Mouse (Mus musculus) MEL (cell line): ENCODE measurements around the gene Olfr1206. TPM values are rescaled to one million over a fixed set of nuclear protein-coding genes. Genes with fewer than 3 reads are reported as not detected.

Experiments used
- DNase-seq: peaks from one replicate; pipeline ENCODE4 v3.0.0; 2011; ENCODE audit warnings: low read depth, low spot score
- H3K27ac ChIP-seq: 2 replicates; pipeline ENCODE4 v1.5.1; 2012; ENCODE audit warnings: low read depth, mild to moderate bottlenecking, control low read depth, low read length, moderate library complexity; ENCODE audit not compliant: control insufficient read depth
- H3K27me3 ChIP-seq, 2 experiments: fragments of 150-350 bp in 1 of 2; sonication (generic) in 1 of 2; 2 replicates each; pipeline ENCODE4 v1.6.1; 2012; ENCODE audit warnings: low read length in 2 of 2, mild to moderate bottlenecking in 2 of 2, improper control_type of control experiment in 1 of 2, moderate library complexity in 1 of 2; ENCODE audit not compliant: insufficient read depth in 2 of 2, control insufficient read depth in 1 of 2
- H3K36me3 ChIP-seq, 2 experiments: 2 replicates each; pipeline ENCODE4 v1.6.1; 2012 to 2014; ENCODE audit warnings: low read length in 2 of 2, improper control_type of control experiment in 1 of 2, inconsistent platforms in 1 of 2, mild to moderate bottlenecking in 1 of 2; ENCODE audit not compliant: insufficient read depth in 2 of 2, control insufficient read depth in 1 of 2
- H3K4me1 ChIP-seq, 2 experiments: fragments of 150-350 bp in 1 of 2; sonication (generic) in 1 of 2; 2 replicates each; pipeline ENCODE4 v1.6.1; 2012; ENCODE audit warnings: low read length in 2 of 2, improper control_type of control experiment in 1 of 2, mild to moderate bottlenecking in 1 of 2; ENCODE audit not compliant: insufficient read depth in 2 of 2, control insufficient read depth in 1 of 2
- H3K4me3 ChIP-seq, 2 experiments: fragments of 150-350 bp in 1 of 2; sonication (generic) in 1 of 2; 2 replicates each; pipeline ENCODE4 v1.5.1; 2012; ENCODE audit warnings: low read depth in 2 of 2, low read length in 2 of 2, mild to moderate bottlenecking in 2 of 2, moderate library complexity in 2 of 2, control low read depth in 1 of 2, improper control_type of control experiment in 1 of 2; ENCODE audit not compliant: control insufficient read depth in 1 of 2, insufficient read depth in 1 of 2
- H3K79me2 ChIP-seq: 2 replicates; pipeline ENCODE4 v1.6.1; 2012; ENCODE audit warnings: mild to moderate bottlenecking, low read length, moderate library complexity; ENCODE audit not compliant: control insufficient read depth, poor library complexity, insufficient read depth
- H3K9ac ChIP-seq: 2 replicates; pipeline ENCODE4 v1.6.1; 2012; ENCODE audit warnings: low read depth, mild to moderate bottlenecking, control low read depth, low read length, moderate library complexity; ENCODE audit not compliant: control insufficient read depth, poor library complexity, severe bottlenecking
- H3K9me3 ChIP-seq: fragments of 150-350 bp; sonication (generic); replicated peaks from 2 replicates; pipeline ENCODE4 v1.6.1; 2012; ENCODE audit warnings: mild to moderate bottlenecking, low read length, improper control_type of control experiment, moderate library complexity; ENCODE audit not compliant: insufficient read depth
- BHLHE40 ChIP-seq: IDR thresholded peaks from 2 replicates; pipeline ENCODE4 v1.6.1; 2012; ENCODE audit warnings: low read depth, mild to moderate bottlenecking, inconsistent platforms, low read length, improper control_type of control experiment, borderline replicate concordance
- CHD1 ChIP-seq: IDR thresholded peaks from 2 replicates; pipeline ENCODE4 v1.6.1; 2012; ENCODE audit warnings: low read depth, mild to moderate bottlenecking, inconsistent platforms, low read length, improper control_type of control experiment
- CTCF ChIP-seq, 3 experiments: IDR thresholded peaks in 2 of 3; conservative IDR thresholded peaks in 1 of 3; 2 replicates each; pipeline ENCODE4 v1.5.1; 2011 to 2012; ENCODE audit warnings: low read length in 3 of 3, low read depth in 2 of 3, mild to moderate bottlenecking in 2 of 3, improper control_type of control experiment in 1 of 3, inconsistent platforms in 1 of 3, mixed read lengths in 1 of 3, moderate library complexity in 1 of 3; ENCODE audit not compliant: control insufficient read depth in 1 of 3, insufficient read depth in 1 of 3, poor library complexity in 1 of 3, severe bottlenecking in 1 of 3
- E2F4 ChIP-seq: IDR thresholded peaks from 2 replicates; pipeline ENCODE4 v1.6.1; 2011; ENCODE audit warnings: low read depth, low read length, improper control_type of control experiment, borderline replicate concordance
- ELF1 ChIP-seq: IDR thresholded peaks from 2 replicates; pipeline ENCODE4 v1.6.1; 2014; ENCODE audit warnings: low read depth, mild to moderate bottlenecking, inconsistent platforms, low read length, improper control_type of control experiment, moderate library complexity
- GATA1 ChIP-seq: IDR thresholded peaks from 2 replicates; pipeline ENCODE4 v1.6.1; 2011; ENCODE audit warnings: low read depth, low read length, improper control_type of control experiment
- MAX ChIP-seq: IDR thresholded peaks from 2 replicates; pipeline ENCODE4 v1.6.1; 2011; ENCODE audit warnings: low read length, improper control_type of control experiment
- MAZ ChIP-seq: IDR thresholded peaks from 2 replicates; pipeline ENCODE4 v1.6.1; 2012; ENCODE audit warnings: low read depth, mild to moderate bottlenecking, inconsistent platforms, low read length, improper control_type of control experiment
- MEF2A ChIP-seq: IDR thresholded peaks from 2 replicates; pipeline ENCODE4 v1.6.1; 2014; ENCODE audit warnings: low read depth, mild to moderate bottlenecking, inconsistent platforms, low read length, improper control_type of control experiment; ENCODE audit not compliant: poor library complexity, insufficient replicate concordance, severe bottlenecking; ENCODE audit errors: extremely low read depth
- NELFE ChIP-seq: IDR thresholded peaks from 2 replicates; pipeline ENCODE4 v1.6.1; 2011; ENCODE audit warnings: low read depth, low read length, improper control_type of control experiment
- POLR2A ChIP-seq, 2 experiments: IDR thresholded peaks; 2 replicates each; pipeline ENCODE4 v1.6.1; 2011 to 2012; ENCODE audit warnings: low read length in 2 of 2, mild to moderate bottlenecking in 2 of 2, control low read depth in 1 of 2, improper control_type of control experiment in 1 of 2, low read depth in 1 of 2, moderate library complexity in 1 of 2; ENCODE audit not compliant: control insufficient read depth in 1 of 2, insufficient read depth in 1 of 2, poor library complexity in 1 of 2
- POLR2AphosphoS2 ChIP-seq: IDR thresholded peaks from 2 replicates; pipeline ENCODE4 v1.6.1; 2011; ENCODE audit warnings: low read length, improper control_type of control experiment
- POLR2AphosphoS5 ChIP-seq: IDR thresholded peaks from 2 replicates; pipeline ENCODE4 v1.6.1; 2012; ENCODE audit warnings: low read depth, borderline replicate concordance, mild to moderate bottlenecking, inconsistent platforms, low read length, moderate library complexity, mixed read lengths
- RAD21 ChIP-seq: IDR thresholded peaks from 2 replicates; pipeline ENCODE4 v1.6.1; 2011; ENCODE audit warnings: mild to moderate bottlenecking, low read depth, low read length, improper control_type of control experiment
- SIN3A ChIP-seq: IDR thresholded peaks from 2 replicates; pipeline ENCODE4 v1.6.1; 2012; ENCODE audit warnings: low read length, improper control_type of control experiment, inconsistent platforms
- TAL1 ChIP-seq: IDR thresholded peaks from 2 replicates; pipeline ENCODE4 v1.6.1; 2012; ENCODE audit warnings: mild to moderate bottlenecking, inconsistent platforms, low read length, moderate library complexity, mixed read lengths
- TCF12 ChIP-seq: IDR thresholded peaks from 2 replicates; pipeline ENCODE4 v1.6.1; 2014; ENCODE audit warnings: low read depth, mild to moderate bottlenecking, inconsistent platforms, low read length, improper control_type of control experiment, moderate library complexity
- USF2 ChIP-seq, 2 experiments: IDR thresholded peaks; 2 replicates each; pipeline ENCODE4 v1.6.1; 2011 to 2012; ENCODE audit warnings: improper control_type of control experiment in 2 of 2, low read length in 2 of 2, borderline replicate concordance in 1 of 2, inconsistent platforms in 1 of 2, low read depth in 1 of 2, mild to moderate bottlenecking in 1 of 2; ENCODE audit not compliant: insufficient read depth in 1 of 2
- ZC3H11A ChIP-seq: IDR thresholded peaks from 2 replicates; pipeline ENCODE4 v1.6.1; 2012; ENCODE audit warnings: low read depth, mild to moderate bottlenecking, inconsistent platforms, low read length, improper control_type of control experiment
- ZNF384 ChIP-seq: IDR thresholded peaks from 2 replicates; pipeline ENCODE4 v1.6.1; 2012; ENCODE audit warnings: low read depth, mild to moderate bottlenecking, inconsistent platforms, low read length, improper control_type of control experiment
- polyA plus RNA-seq, 2 experiments: library from polyadenylated mRNA; stranded (reverse) in 1 of 2; unstranded in 1 of 2; fragments of >175 nt in 1 of 2; fragments of >200 nt in 1 of 2; gene quantifications; 2 replicates each; pipeline versions ENCODE4 v1.2.1 to v1.2.4; 2012; ENCODE audit warnings: low replicate concordance in 2 of 2, low read depth in 1 of 2; ENCODE audit not compliant: insufficient read length in 2 of 2, insufficient read depth in 1 of 2, missing spikeins in 1 of 2
- total RNA-seq: library from RNA; depleted of rRNA; stranded (reverse); fragments of 300-350 nt; gene quantifications from 2 replicates; pipeline ENCODE4 v1.2.3, GENCODE M21; 2012

Olfr1206 gene
- total and polyA plus RNA-seq, 3 experiments, result not detected

- no peaks in the 10 kb centered on the region for H3K27me3 ChIP-seq
- no peak within 1 kb of the TSS for H3K4me3 ChIP-seq
- no peak within 1 kb of the TSS for H3K27ac ChIP-seq
- H3K36me3 ChIP-seq, result no peaks in the 10 kb centered on the region
- DNase-seq, result no peak
- TF ChIP-seq BHLHE40 (no peak), NELFE (no peak), TCF12 (no peak), RAD21 (no peak), POLR2AphosphoS5 (no peak), GATA1 (no peak), ZC3H11A (no peak), CTCF (IDR thresholded peaks at IDR 0.05 in 2 of 3, conservative IDR thresholded peaks at IDR 0.05 in 1 of 3; ENCODE audit: control insufficient read depth in 1 of 3, insufficient read depth in 1 of 3, low read depth in 2 of 3, low read length in 3 of 3, poor library complexity in 1 of 3, severe bottlenecking in 1 of 3) (no peak), MEF2A (no peak), POLR2AphosphoS2 (no peak), TAL1 (no peak), ELF1 (no peak), MAX (no peak), POLR2A (IDR thresholded peaks at IDR 0.05; ENCODE audit: control insufficient read depth in 1 of 2, insufficient read depth in 1 of 2, low read depth in 1 of 2, low read length in 2 of 2, poor library complexity in 1 of 2) (no peak), ZNF384 (no peak), MAZ (no peak), CHD1 (no peak)
- no peaks in the 10 kb centered on the region for H3K4me1 ChIP-seq
- H3K9me3 ChIP-seq, result no peaks in the 10 kb centered on the region
- no peaks in the 10 kb centered on the region for H3K79me2 ChIP-seq
- H3K9ac ChIP-seq, result no peak within 1 kb of the TSS
Observed at GRCm38 (mm10) chr2:88829437-88829836, 33.6 kb upstream of the Olfr1206 start, which contains the start of gene Olfr1205. TSS of gene Olfr1205 (plus strand) at chr2:88829737.

GRCm38 (mm10) chr2:88838477-88838876 is 24.6 kb upstream of the Olfr1206 start:
- H3K9ac ChIP-seq, result no peak overlapping the region
- no peak overlapping the region for H3K27ac ChIP-seq
- H3K27me3 ChIP-seq, result no peaks in the 10 kb centered on the region
- no peaks in the 10 kb centered on the region for H3K9me3 ChIP-seq
- H3K36me3 ChIP-seq, result no peaks in the 10 kb centered on the region
- no peaks in the 10 kb centered on the region for H3K79me2 ChIP-seq
- DNase-seq, result no peak
- TF ChIP-seq MAX, result no peak
- TF ChIP-seq TAL1, result no peak
- no peak for TF ChIP-seq USF2 (IDR thresholded peaks at IDR 0.05; ENCODE audit: borderline replicate concordance in 1 of 2, insufficient read depth in 1 of 2, low read depth in 1 of 2, low read length in 2 of 2)
- TF ChIP-seq ELF1, result no peak
- no peak for TF ChIP-seq CTCF (IDR thresholded peaks at IDR 0.05 in 2 of 3, conservative IDR thresholded peaks at IDR 0.05 in 1 of 3; ENCODE audit: control insufficient read depth in 1 of 3, insufficient read depth in 1 of 3, low read depth in 2 of 3, low read length in 3 of 3, poor library complexity in 1 of 3, severe bottlenecking in 1 of 3)
- no peak for TF ChIP-seq SIN3A
- no peak for TF ChIP-seq E2F4
- TF ChIP-seq ZNF384, result no peak
- TF ChIP-seq POLR2A (IDR thresholded peaks at IDR 0.05; ENCODE audit: control insufficient read depth in 1 of 2, insufficient read depth in 1 of 2, low read depth in 1 of 2, low read length in 2 of 2, poor library complexity in 1 of 2), result no peak
- TF ChIP-seq, all 39 proteins: peak for 0
- no peaks in the 10 kb centered on the region for H3K4me1 ChIP-seq
- no peak overlapping the region for H3K4me3 ChIP-seq
